Mouse (Mus musculus) heart, adult 2 months (tissue): ENCODE results near the gene Fbxo40.

Experiments used
- CTCF ChIP-seq: fragments of 200-600 bp; IDR thresholded peaks from 2 replicates; pipeline ENCODE4 v1.8.1; 2022; ENCODE audit warnings: antibody characterized with exemption, mild to moderate bottlenecking, moderate library complexity
- EP300 ChIP-seq: fragments of 200-500 bp; IDR thresholded peaks from 2 replicates; pipeline ENCODE4 v1.6.1; 2011; ENCODE audit warnings: low read depth, low read length, control low read depth; ENCODE audit not compliant: insufficient read depth
- POLR2A ChIP-seq: fragments of 200-500 bp; IDR thresholded peaks from 2 replicates; pipeline ENCODE4 v1.6.1; 2011; ENCODE audit warnings: mild to moderate bottlenecking, low read depth, low read length, control low read depth; ENCODE audit not compliant: insufficient read depth

DNA sequence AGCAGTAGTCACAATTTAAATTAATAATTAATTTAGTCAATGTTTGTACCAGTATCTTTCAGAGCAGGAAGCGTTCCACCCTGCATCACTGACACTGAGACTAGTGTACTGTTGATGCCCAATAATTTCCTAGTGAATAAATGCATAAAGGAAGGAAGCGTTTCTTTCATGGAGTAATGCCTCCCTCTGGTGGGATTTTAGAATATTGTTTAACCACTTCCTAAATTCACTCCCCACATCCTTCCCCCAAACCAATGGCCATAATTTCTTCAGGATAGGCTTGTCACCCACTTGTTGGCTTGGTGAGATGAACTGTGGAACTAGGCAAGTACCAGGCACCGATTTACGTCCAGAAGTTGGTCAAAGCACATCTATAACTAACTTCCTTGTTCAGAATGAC, 20.1 kb upstream of the Fbxo40 start:
- TF ChIP-seq CTCF: peak; percentile 76
- no peak for TF ChIP-seq POLR2A
- TF ChIP-seq EP300: no peak
